Mouse (Mus musculus): Measurements from ENCODE around the gene Col4a1.

DNA sequence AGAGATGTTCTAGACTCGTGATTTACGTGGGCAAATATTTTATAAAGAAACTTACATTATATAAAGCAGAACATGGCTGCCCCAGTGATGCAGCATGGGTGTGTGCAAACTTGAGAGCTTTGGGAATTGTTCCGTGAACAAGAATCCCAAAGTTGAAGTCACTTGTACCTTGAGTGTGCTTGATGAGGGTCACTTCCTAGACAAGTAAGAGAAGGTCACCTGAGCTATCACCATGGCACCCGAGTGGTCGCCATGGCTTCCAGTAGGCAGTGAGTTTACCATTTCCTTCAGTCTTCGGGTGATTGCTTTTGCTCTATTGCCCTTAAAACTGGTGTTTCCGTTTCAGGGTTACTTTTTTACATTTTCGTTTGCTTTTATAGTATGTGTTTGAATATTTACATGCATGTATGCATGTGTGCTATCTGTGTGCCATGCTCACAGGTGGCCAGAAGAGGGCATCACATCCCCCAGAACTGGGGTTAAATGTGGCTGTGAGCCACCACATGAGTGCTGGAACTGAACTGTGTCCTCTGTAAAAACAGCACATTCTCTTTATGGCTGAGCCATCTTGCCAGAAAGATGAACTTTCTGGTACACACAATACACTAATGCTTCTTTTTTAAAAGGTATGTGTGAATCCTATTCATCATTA is 42.3 kb upstream of the Col4a1 start:
- TF ChIP-seq POLR2A (IDR thresholded peaks at IDR 0.05; ENCODE audit: control insufficient read depth, extremely low read depth, insufficient read depth, low read length, poor library complexity) (no peak), CTCF (IDR thresholded peaks at IDR 0.05; ENCODE audit: borderline replicate concordance, control insufficient read depth, extremely low read depth, insufficient read depth, low read length, poor library complexity) (no peak)

Measured in thymus, adult 2 months (tissue).